ENCODE assay signal across 30 mouse cellular contexts in genomic region chr16:45697996-45698395, GRCm38 (mm10). TPM values are rescaled to one million over a fixed set of nuclear protein-coding genes. Genes with fewer than 3 reads are reported as not detected.
A peak's percentile ranks its signal among the peaks of the same experiment; 100 is the strongest.
DNase-seq lines count a peak whose midpoint lies in the region; ATAC-seq lines count a peak whose summit lies in the region.
"Had no signal": no experiment of that assay in that cellular context is flagged by ENCODE, and none has a peak within 500 bp of the region (broad histone marks: within the 10 kb centered on the region; RNA-seq: fewer than 3 reads in every experiment).

No protein-coding gene starts in this region.

- H3K4me2 ChIP-seq in hindbrain, embryonic 13.5 days, result no peak overlapping the region
- no peak overlapping the region for H3K4me2 ChIP-seq in hindbrain, embryonic 12.5 days (replicated peaks)
- H3K4me2 ChIP-seq in midbrain, embryonic 15.5 days, result no peak overlapping the region
- no peak overlapping the region for H3K4me2 ChIP-seq in midbrain, embryonic 11.5 days
- H3K4me2 ChIP-seq in hindbrain, embryonic 16.5 days (ENCODE audit: low read length), result no peak overlapping the region
- no peak overlapping the region for H3K4me2 ChIP-seq in neural tube, embryonic 13.5 days
- H3K4me2 ChIP-seq: embryonic facial prominence, embryonic 12.5 days; heart, embryonic 13.5 days; limb, embryonic 15.5 days; liver, embryonic 13.5 days had no signal

- H3K4me3 ChIP-seq in hindbrain, embryonic 13.5 days, result no peak overlapping the region
- no peak overlapping the region for H3K4me3 ChIP-seq in hindbrain, embryonic 12.5 days
- no peak overlapping the region for H3K4me3 ChIP-seq in midbrain, embryonic 15.5 days
- no peak overlapping the region for H3K4me3 ChIP-seq in midbrain, embryonic 11.5 days (ENCODE audit: low read depth, low read length)
- no peak overlapping the region for H3K4me3 ChIP-seq in hindbrain, embryonic 16.5 days (ENCODE audit: low read length)
- H3K4me3 ChIP-seq in neural tube, embryonic 13.5 days, result no peak overlapping the region
- H3K4me3 ChIP-seq: embryonic facial prominence, embryonic 12.5 days; heart, embryonic 13.5 days; limb, embryonic 10.5 days; limb, embryonic 15.5 days; liver, embryonic 13.5 days had no signal

- peaks cover 7% of the 10 kb centered on the region for H3K4me1 ChIP-seq in hindbrain, embryonic 13.5 days (replicated peaks)
- no peaks in the 10 kb centered on the region for H3K4me1 ChIP-seq in hindbrain, embryonic 12.5 days
- peaks cover 5% of the 10 kb centered on the region for H3K4me1 ChIP-seq in midbrain, embryonic 15.5 days
- peaks cover 3% of the 10 kb centered on the region for H3K4me1 ChIP-seq in midbrain, embryonic 11.5 days (ENCODE audit: control insufficient read depth, insufficient read depth, low read length)
- H3K4me1 ChIP-seq in hindbrain, embryonic 16.5 days (ENCODE audit: control insufficient read depth, insufficient read depth, low read depth, low read length), result peaks cover 3% of the 10 kb centered on the region; the same call in 1 of the 2 replicates
- peaks cover 7% of the 10 kb centered on the region for H3K4me1 ChIP-seq in neural tube, embryonic 13.5 days (replicated peaks)
- H3K4me1 ChIP-seq: embryonic facial prominence, embryonic 12.5 days; heart, embryonic 13.5 days; limb, embryonic 10.5 days; limb, embryonic 15.5 days; liver, embryonic 13.5 days had no signal

- H3K27me3 ChIP-seq in hindbrain, embryonic 13.5 days, result no peaks in the 10 kb centered on the region
- H3K27me3 ChIP-seq in hindbrain, embryonic 12.5 days, result no peaks in the 10 kb centered on the region
- H3K27me3 ChIP-seq in midbrain, embryonic 15.5 days (replicated peaks), result no peaks in the 10 kb centered on the region
- no peaks in the 10 kb centered on the region for H3K27me3 ChIP-seq in midbrain, embryonic 11.5 days (ENCODE audit: control insufficient read depth, insufficient read depth, low read length)
- no peaks in the 10 kb centered on the region for H3K27me3 ChIP-seq in hindbrain, embryonic 16.5 days (replicated peaks; ENCODE audit: control insufficient read depth, insufficient read depth, low read length)
- H3K27me3 ChIP-seq in neural tube, embryonic 13.5 days, result no peaks in the 10 kb centered on the region
- H3K27me3 ChIP-seq: embryonic facial prominence, embryonic 12.5 days; heart, embryonic 13.5 days; limb, embryonic 15.5 days; liver, embryonic 13.5 days had no signal

- WGBS in hindbrain, embryonic 13.5 days, result 56% methylated on average over 6 of the region's 6 CpGs
- WGBS in hindbrain, embryonic 12.5 days, result 65% methylated on average over 6 of the region's 6 CpGs
- 52% methylated on average over 6 of the region's 6 CpGs for WGBS in midbrain, embryonic 15.5 days
- 65% methylated on average over 6 of the region's 6 CpGs for WGBS in midbrain, embryonic 11.5 days
- 53% methylated on average over 6 of the region's 6 CpGs for WGBS in hindbrain, embryonic 16.5 days
- WGBS in neural tube, embryonic 13.5 days, result 50% methylated on average over 6 of the region's 6 CpGs

- no peaks in the 10 kb centered on the region for H3K36me3 ChIP-seq in hindbrain, embryonic 13.5 days
- no peaks in the 10 kb centered on the region for H3K36me3 ChIP-seq in hindbrain, embryonic 12.5 days
- no peaks in the 10 kb centered on the region for H3K36me3 ChIP-seq in midbrain, embryonic 15.5 days (replicated peaks)
- no peaks in the 10 kb centered on the region for H3K36me3 ChIP-seq in midbrain, embryonic 11.5 days (ENCODE audit: control insufficient read depth, insufficient read depth, low read length)
- H3K36me3 ChIP-seq in hindbrain, embryonic 16.5 days (ENCODE audit: control insufficient read depth, insufficient read depth, low read length), result no peaks in the 10 kb centered on the region
- no peaks in the 10 kb centered on the region for H3K36me3 ChIP-seq in neural tube, embryonic 13.5 days
- H3K36me3 ChIP-seq: embryonic facial prominence, embryonic 12.5 days; heart, embryonic 13.5 days; limb, embryonic 10.5 days; limb, embryonic 15.5 days; liver, embryonic 13.5 days had no signal

- no peak overlapping the region for H3K27ac ChIP-seq in hindbrain, embryonic 13.5 days
- no peak overlapping the region for H3K27ac ChIP-seq in hindbrain, embryonic 12.5 days
- no peak overlapping the region for H3K27ac ChIP-seq in midbrain, embryonic 15.5 days
- no peak overlapping the region for H3K27ac ChIP-seq in midbrain, embryonic 11.5 days (ENCODE audit: low read depth, low read length)
- H3K27ac ChIP-seq in hindbrain, embryonic 16.5 days (ENCODE audit: low read depth, low read length), result no peak overlapping the region
- no peak overlapping the region for H3K27ac ChIP-seq in neural tube, embryonic 13.5 days (replicated peaks)
- H3K27ac ChIP-seq: embryonic facial prominence, embryonic 12.5 days; heart, embryonic 13.5 days; kidney, postnatal 0 days; limb, embryonic 10.5 days; limb, embryonic 15.5 days; liver, embryonic 13.5 days; macrophage had no signal

- ATAC-seq in hindbrain, embryonic 13.5 days (ENCODE audit: low FRiP score), result peak; percentile 76
- ATAC-seq in hindbrain, embryonic 12.5 days (ENCODE audit: low FRiP score), result no peak
- ATAC-seq in midbrain, embryonic 15.5 days (replicated peaks), result peak; percentile 60; the same call in 1 of the 2 replicates
- ATAC-seq in midbrain, embryonic 11.5 days (ENCODE audit: low FRiP score), result no peak
- peak; percentile 88 for ATAC-seq in hindbrain, embryonic 16.5 days
- peak; percentile 60; the same call in 1 of the 2 replicates for ATAC-seq in neural tube, embryonic 13.5 days (ENCODE audit: low read depth)
- ATAC-seq: intestine, embryonic 16.5 days; lung, postnatal 0 days had no signal

- no peak overlapping the region for H3K9ac ChIP-seq in hindbrain, embryonic 13.5 days
- H3K9ac ChIP-seq in hindbrain, embryonic 12.5 days, result no peak overlapping the region
- H3K9ac ChIP-seq in midbrain, embryonic 15.5 days, result no peak overlapping the region
- no peak overlapping the region for H3K9ac ChIP-seq in midbrain, embryonic 11.5 days (ENCODE audit: low read length)
- no peak overlapping the region for H3K9ac ChIP-seq in hindbrain, embryonic 16.5 days (ENCODE audit: low read depth, low read length)
- H3K9ac ChIP-seq in neural tube, embryonic 13.5 days, result no peak overlapping the region
- H3K9ac ChIP-seq: embryonic facial prominence, embryonic 12.5 days; heart, embryonic 13.5 days; limb, embryonic 15.5 days; liver, embryonic 13.5 days had no signal

- no peak for DNase-seq in midbrain, embryonic 11.5 days (ENCODE audit: low spot score, missing footprints)
- no peak for DNase-seq in urinary bladder, postnatal 25 days (ENCODE audit: low spot score)
- DNase-seq in urinary bladder, adult 2 months (ENCODE audit: low spot score), result no peak
- DNase-seq: B cell, adult 2 months; cerebellum, adult 18-20 months; cerebellum, postnatal 14 days; gastrocnemius, postnatal 10 days; heart, postnatal 10 days; kidney, adult 8-10 months; kidney, postnatal 4 days; liver, embryonic 13.5 days; lung, adult 18-20 months; retina, postnatal 1 day; right cerebral cortex, postnatal 14 days; thymus, postnatal 4 days had no signal

- no peaks in the 10 kb centered on the region for H3K9me3 ChIP-seq in hindbrain, embryonic 13.5 days
- H3K9me3 ChIP-seq in hindbrain, embryonic 12.5 days (replicated peaks), result no peaks in the 10 kb centered on the region
- H3K9me3 ChIP-seq in midbrain, embryonic 15.5 days, result no peaks in the 10 kb centered on the region
- H3K9me3 ChIP-seq in midbrain, embryonic 11.5 days (ENCODE audit: control insufficient read depth, low read length), result no peaks in the 10 kb centered on the region
- no peaks in the 10 kb centered on the region for H3K9me3 ChIP-seq in hindbrain, embryonic 16.5 days (ENCODE audit: control insufficient read depth, low read length)
- no peaks in the 10 kb centered on the region for H3K9me3 ChIP-seq in neural tube, embryonic 13.5 days
- H3K9me3 ChIP-seq: embryonic facial prominence, embryonic 12.5 days; heart, embryonic 13.5 days; limb, embryonic 10.5 days; limb, embryonic 15.5 days; liver, embryonic 13.5 days had no signal

RNA-seq across cellular contexts. Expression of gene Tmprss7, which starts 4.5 kb away (rescaled TPM):
- 0.36 and 0.60 TPM in 2 replicates for polyA plus RNA-seq in hindbrain, embryonic 13.5 days (2015; fragmentation: Nextera tagmentation; extraction: Ambion mirVana)
- polyA plus RNA-seq in hindbrain, embryonic 12.5 days (2016; fragmentation: Nextera tagmentation; extraction: Ambion mirVana), result 0.23 and 0.31 TPM in 2 replicates
- polyA plus RNA-seq in midbrain, embryonic 15.5 days (2015; fragmentation: Nextera tagmentation; extraction: Ambion mirVana), result 0.59 and 0.72 TPM in 2 replicates
- 0.18 and 0.32 TPM in 2 replicates for polyA plus RNA-seq in midbrain, embryonic 11.5 days (2014; fragmentation: Nextera tagmentation; extraction: Ambion mirVana)
- 0.50 and 0.87 TPM in 2 replicates for polyA plus RNA-seq in hindbrain, embryonic 16.5 days (2015; fragmentation: Nextera tagmentation; extraction: Ambion mirVana)
- polyA plus RNA-seq in neural tube, embryonic 13.5 days (2015; fragmentation: Nextera tagmentation; extraction: Ambion mirVana), result 0.24 and 0.41 TPM in 2 replicates
- polyA plus RNA-seq in urinary bladder, adult 2 months (2012; rRNA removed), result 0.04 and 0.22 TPM in 2 replicates
- polyA plus RNA-seq: macrophage; stomach, embryonic 14.5 days had no signal

RNA-seq across cellular contexts. Expression of gene Tagln3, which starts 26.4 kb away (rescaled TPM):
- polyA plus RNA-seq in hindbrain, embryonic 13.5 days (2015; fragmentation: Nextera tagmentation; extraction: Ambion mirVana), result 625 and 635 TPM in 2 replicates
- polyA plus RNA-seq in hindbrain, embryonic 12.5 days (2016; fragmentation: Nextera tagmentation; extraction: Ambion mirVana), result 410 and 414 TPM in 2 replicates
- 390 and 409 TPM in 2 replicates for polyA plus RNA-seq in midbrain, embryonic 15.5 days (2015; fragmentation: Nextera tagmentation; extraction: Ambion mirVana)
- 320 and 334 TPM in 2 replicates for polyA plus RNA-seq in midbrain, embryonic 11.5 days (2014; fragmentation: Nextera tagmentation; extraction: Ambion mirVana)
- 428 and 438 TPM in 2 replicates for polyA plus RNA-seq in hindbrain, embryonic 16.5 days (2015; fragmentation: Nextera tagmentation; extraction: Ambion mirVana)
- 732 and 735 TPM in 2 replicates for polyA plus RNA-seq in neural tube, embryonic 13.5 days (2015; fragmentation: Nextera tagmentation; extraction: Ambion mirVana)
- 1.4 and 2.0 TPM in 2 replicates for polyA plus RNA-seq in urinary bladder, adult 2 months (2012; rRNA removed)

RNA-seq across cellular contexts. Expression of gene BC016579, which starts 44.1 kb away (rescaled TPM):
- polyA plus RNA-seq in hindbrain, embryonic 13.5 days (2015; fragmentation: Nextera tagmentation; extraction: Ambion mirVana), result not detected in 2 replicates
- polyA plus RNA-seq in hindbrain, embryonic 12.5 days (2016; fragmentation: Nextera tagmentation; extraction: Ambion mirVana), result 0.27 TPM in 1 of 2 replicates, not detected in the other
- 0.10 TPM in 1 of 2 replicates, not detected in the other for polyA plus RNA-seq in midbrain, embryonic 15.5 days (2015; fragmentation: Nextera tagmentation; extraction: Ambion mirVana)
- 0.08 TPM in 1 of 2 replicates, not detected in the other for polyA plus RNA-seq in midbrain, embryonic 11.5 days (2014; fragmentation: Nextera tagmentation; extraction: Ambion mirVana)
- not detected in 2 replicates for polyA plus RNA-seq in hindbrain, embryonic 16.5 days (2015; fragmentation: Nextera tagmentation; extraction: Ambion mirVana)
- polyA plus RNA-seq in neural tube, embryonic 13.5 days (2015; fragmentation: Nextera tagmentation; extraction: Ambion mirVana), result not detected in 2 replicates
- polyA plus RNA-seq in urinary bladder, adult 2 months (2012; rRNA removed), result 1.6 and 2.5 TPM in 2 replicates
- polyA plus RNA-seq: embryonic facial prominence, embryonic 12.5 days; heart, embryonic 13.5 days; limb, embryonic 10.5 days; macrophage; testis, adult 2 months had no signal

RNA-seq across cellular contexts. Expression of gene Abhd10, which starts 44.8 kb away (rescaled TPM):
- 41.2 and 46.0 TPM in 2 replicates for polyA plus RNA-seq in hindbrain, embryonic 13.5 days (2015; fragmentation: Nextera tagmentation; extraction: Ambion mirVana)
- 41.8 and 42.8 TPM in 2 replicates for polyA plus RNA-seq in hindbrain, embryonic 12.5 days (2016; fragmentation: Nextera tagmentation; extraction: Ambion mirVana)
- polyA plus RNA-seq in midbrain, embryonic 15.5 days (2015; fragmentation: Nextera tagmentation; extraction: Ambion mirVana), result 42.0 and 43.7 TPM in 2 replicates
- 48.2 and 48.5 TPM in 2 replicates for polyA plus RNA-seq in midbrain, embryonic 11.5 days (2014; fragmentation: Nextera tagmentation; extraction: Ambion mirVana)
- polyA plus RNA-seq in hindbrain, embryonic 16.5 days (2015; fragmentation: Nextera tagmentation; extraction: Ambion mirVana), result 39.3 and 39.5 TPM in 2 replicates
- 41.2 and 44.8 TPM in 2 replicates for polyA plus RNA-seq in neural tube, embryonic 13.5 days (2015; fragmentation: Nextera tagmentation; extraction: Ambion mirVana)
- 19.8 and 22.0 TPM in 2 replicates for polyA plus RNA-seq in urinary bladder, adult 2 months (2012; rRNA removed)

Comparison
In these comparisons a context has a peak if more than half of its experiments do, and no peak if none do; other contexts are left out.
1. ATAC-seq: peak in hindbrain, embryonic 13.5 days (single experiment), midbrain, embryonic 15.5 days (single experiment), hindbrain, embryonic 16.5 days (single experiment) and neural tube, embryonic 13.5 days (single experiment); none in hindbrain, embryonic 12.5 days (single experiment) and midbrain, embryonic 11.5 days (single experiment).
2. RNA of gene Tagln3, which starts 26.4 kb away (polyA plus RNA-seq): 732 to 735 TPM in neural tube, embryonic 13.5 days, 625 to 635 TPM in hindbrain, embryonic 13.5 days, 428 to 438 TPM in hindbrain, embryonic 16.5 days, 410 to 414 TPM in hindbrain, embryonic 12.5 days, 390 to 409 TPM in midbrain, embryonic 15.5 days and 320 to 334 TPM in midbrain, embryonic 11.5 days; 1.4 to 2.0 TPM in urinary bladder, adult 2 months; every median in the first group is over 100 times any median in the second.